Mouse (Mus musculus): ENCODE data around the gene Dhx36.

DNA sequence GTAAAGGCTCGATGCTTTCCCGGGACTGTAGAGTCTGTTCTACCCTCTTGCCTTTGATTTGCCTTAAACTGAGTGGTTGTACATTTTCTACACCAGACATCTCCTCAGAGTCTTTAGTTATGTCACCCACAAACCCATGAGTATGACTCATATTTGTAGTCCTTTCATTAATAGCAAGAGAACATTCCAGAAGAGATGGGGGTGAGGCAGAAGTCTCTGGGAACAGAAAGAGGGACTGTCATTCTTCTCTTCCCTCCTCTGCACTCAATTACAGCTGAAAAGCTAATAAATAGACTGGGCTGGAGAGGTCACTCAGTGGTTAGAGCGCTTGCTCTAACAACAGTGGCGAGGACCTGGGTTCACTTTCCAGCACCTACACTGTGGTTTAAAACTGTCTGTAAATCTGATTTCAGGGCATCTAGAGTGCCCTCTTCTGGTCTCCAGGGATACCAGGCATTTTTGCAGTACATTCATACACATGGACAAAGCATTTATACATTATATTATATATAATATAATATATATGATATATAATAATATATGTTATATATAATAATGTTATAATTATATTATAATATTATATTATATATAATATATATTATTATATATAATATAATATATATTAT, 56.8 kb downstream of the Dhx36 start:
- peak; percentile 18 for TF ChIP-seq CTCF (conservative IDR thresholded peaks at IDR 0.05; ENCODE audit: low read length)
- TF ChIP-seq POU5F1 (IDR thresholded peaks at IDR 0.05; ENCODE audit: borderline replicate concordance, low read length): no peak
- TF ChIP-seq NANOG (IDR thresholded peaks at IDR 0.05; ENCODE audit: borderline replicate concordance, low read length): no peak
